Mouse (Mus musculus): ENCODE results near the gene Grap2. TPM values are rescaled to one million over a fixed set of nuclear protein-coding genes. Genes with fewer than 3 reads are reported as not detected.

Gene Grap2
- polyA plus RNA-seq, 1 experiment from 2014 or later, result 0.09 TPM

GRCm38 (mm10) chr15:80556021-80556420 lies 16.4 kb upstream of the Grap2 start:
- Histone ChIP-seq H3K27ac (replicated peaks) (no peak overlapping the region), H3K4me3 (no peak overlapping the region), H3K36me3 (no peaks in the 10 kb centered on the region), H3K9me3 (no peaks in the 10 kb centered on the region), H3K4me2 (replicated peaks) (no peak overlapping the region), H3K9ac (replicated peaks) (no peak overlapping the region), H3K4me1 (no peaks in the 10 kb centered on the region), H3K27me3 (no peaks in the 10 kb centered on the region)
- 82% methylated on average over 2 of the region's 2 CpGs for WGBS
- ATAC-seq (replicated peaks), result no peak

- Histone ChIP-seq H3K9ac (replicated peaks) (no peak overlapping the region), H3K27me3 (no peaks in the 10 kb centered on the region), H3K27ac (replicated peaks) (no peak overlapping the region), H3K9me3 (no peaks in the 10 kb centered on the region), H3K4me2 (replicated peaks) (no peak overlapping the region), H3K36me3 (no peaks in the 10 kb centered on the region), H3K4me1 (no peaks in the 10 kb centered on the region), H3K4me3 (no peak overlapping the region)
- no peak for ATAC-seq (replicated peaks)
- 76% methylated on average over 4 of the region's 4 CpGs for WGBS
Observed at GRCm38 (mm10) chr15:80557745-80558144, 14.6 kb upstream of the Grap2 start.

GRCm38 (mm10) chr15:80559534-80559933 lies 12.9 kb upstream of the Grap2 start:
- no peak for ATAC-seq (replicated peaks)
- H3K27ac ChIP-seq (replicated peaks), result no peak overlapping the region
- WGBS, result 76% methylated on average over 12 of the region's 12 CpGs

GRCm38 (mm10) chr15:80559978-80560377 lies 12.4 kb upstream of the Grap2 start:
- Histone ChIP-seq H3K27me3 (no peaks in the 10 kb centered on the region), H3K4me2 (replicated peaks) (no peak overlapping the region), H3K36me3 (no peaks in the 10 kb centered on the region), H3K9me3 (no peaks in the 10 kb centered on the region), H3K4me1 (no peaks in the 10 kb centered on the region), H3K4me3 (no peak overlapping the region), H3K9ac (replicated peaks) (no peak overlapping the region), H3K27ac (replicated peaks) (no peak overlapping the region)
- WGBS, result 77% methylated on average over 14 of the region's 14 CpGs
- ATAC-seq (replicated peaks), result no peak

More at GRCm38 (mm10) chr15:80559534-80559933, 12.9 kb upstream of the Grap2 start:
- H3K4me2 ChIP-seq (replicated peaks), result no peak overlapping the region
- no peaks in the 10 kb centered on the region for H3K27me3 ChIP-seq
- no peak overlapping the region for H3K9ac ChIP-seq (replicated peaks)
- no peaks in the 10 kb centered on the region for H3K4me1 ChIP-seq
- H3K9me3 ChIP-seq, result no peaks in the 10 kb centered on the region
- H3K4me3 ChIP-seq, result no peak overlapping the region
- no peaks in the 10 kb centered on the region for H3K36me3 ChIP-seq

GRCm38 (mm10) chr15:80560646-80561580 lies 11.5 kb upstream of the Grap2 start:
- no peaks in the 10 kb centered on the region for H3K36me3 ChIP-seq
- no peak overlapping the region for H3K9ac ChIP-seq (replicated peaks)
- WGBS, result 55% methylated on average over 15 of the region's 15 CpGs
- no peak overlapping the region for H3K4me2 ChIP-seq (replicated peaks)
- no peaks in the 10 kb centered on the region for H3K9me3 ChIP-seq
- no peaks in the 10 kb centered on the region for H3K4me1 ChIP-seq
- no peaks in the 10 kb centered on the region for H3K27me3 ChIP-seq
- ATAC-seq (replicated peaks), result no peak
- H3K27ac ChIP-seq (replicated peaks), result no peak overlapping the region
- H3K4me3 ChIP-seq, result no peak overlapping the region

GRCm38 (mm10) chr15:80562446-80562845 lies 9.9 kb upstream of the Grap2 start:
- H3K9ac ChIP-seq (replicated peaks), result no peak overlapping the region
- ATAC-seq (replicated peaks), result no peak
- no peaks in the 10 kb centered on the region for H3K27me3 ChIP-seq
- no peak overlapping the region for H3K4me3 ChIP-seq
- H3K4me1 ChIP-seq, result no peaks in the 10 kb centered on the region
- no peak overlapping the region for H3K4me2 ChIP-seq (replicated peaks)
- WGBS, result 77% methylated on average over 3 of the region's 3 CpGs
- H3K36me3 ChIP-seq, result no peaks in the 10 kb centered on the region
- H3K27ac ChIP-seq (replicated peaks), result no peak overlapping the region
- no peaks in the 10 kb centered on the region for H3K9me3 ChIP-seq

- no peaks in the 10 kb centered on the region for H3K36me3 ChIP-seq
- H3K9ac ChIP-seq (replicated peaks), result no peak overlapping the region
- H3K4me3 ChIP-seq, result no peak overlapping the region
- H3K27me3 ChIP-seq, result no peaks in the 10 kb centered on the region
- H3K4me1 ChIP-seq, result no peaks in the 10 kb centered on the region
- H3K9me3 ChIP-seq, result no peaks in the 10 kb centered on the region
- no peak overlapping the region for H3K4me2 ChIP-seq (replicated peaks)
- no peak overlapping the region for H3K27ac ChIP-seq (replicated peaks)
- ATAC-seq (replicated peaks), result no peak
- WGBS, result 91% methylated on average over 6 of the region's 6 CpGs
Observed at GRCm38 (mm10) chr15:80563634-80564208, 8.7 kb upstream of the Grap2 start.

GRCm38 (mm10) chr15:80565106-80565665 lies 7.2 kb upstream of the Grap2 start, which contains the start of gene Enthd1:
Gene Enthd1 (minus strand): TSS chr15:80565156.
- 77% methylated on average over 19 of the region's 19 CpGs for WGBS
- Histone ChIP-seq H3K9ac (replicated peaks) (no peak within 1 kb of the TSS), H3K9me3 (no peaks in the 10 kb centered on the region), H3K4me1 (no peaks in the 10 kb centered on the region), H3K4me2 (replicated peaks) (no peak within 1 kb of the TSS), H3K36me3 (no peaks in the 10 kb centered on the region), H3K27ac (replicated peaks) (no peak within 1 kb of the TSS), H3K27me3 (no peaks in the 10 kb centered on the region), H3K4me3 (no peak within 1 kb of the TSS)
- no peak for ATAC-seq (replicated peaks)

- Histone ChIP-seq H3K27me3 (no peaks in the 10 kb centered on the region), H3K9me3 (no peaks in the 10 kb centered on the region), H3K4me1 (no peaks in the 10 kb centered on the region), H3K4me3 (no peak overlapping the region), H3K9ac (replicated peaks) (no peak overlapping the region), H3K27ac (replicated peaks) (no peak overlapping the region), H3K4me2 (replicated peaks) (no peak overlapping the region), H3K36me3 (no peaks in the 10 kb centered on the region)
- 94% methylated on average over 6 of the region's 6 CpGs for WGBS
- no peak for ATAC-seq (replicated peaks)
Observed at GRCm38 (mm10) chr15:80566696-80567095, 5.7 kb upstream of the Grap2 start.

GRCm38 (mm10) chr15:80567139-80567538 lies 5.3 kb upstream of the Grap2 start:
- no peaks in the 10 kb centered on the region for H3K9me3 ChIP-seq
- H3K27ac ChIP-seq (replicated peaks), result no peak overlapping the region
- 90% methylated on average over 3 of the region's 3 CpGs for WGBS
- no peaks in the 10 kb centered on the region for H3K4me1 ChIP-seq
- H3K27me3 ChIP-seq, result no peaks in the 10 kb centered on the region
- H3K4me3 ChIP-seq, result no peak overlapping the region
- H3K36me3 ChIP-seq, result no peaks in the 10 kb centered on the region
- H3K9ac ChIP-seq (replicated peaks), result no peak overlapping the region
- ATAC-seq (replicated peaks), result no peak
- H3K4me2 ChIP-seq (replicated peaks), result no peak overlapping the region

- Histone ChIP-seq H3K4me1 (no peaks in the 10 kb centered on the region), H3K4me3 (no peak overlapping the region), H3K27me3 (no peaks in the 10 kb centered on the region), H3K36me3 (no peaks in the 10 kb centered on the region), H3K9me3 (no peaks in the 10 kb centered on the region), H3K27ac (replicated peaks) (no peak overlapping the region), H3K9ac (replicated peaks) (no peak overlapping the region), H3K4me2 (replicated peaks) (no peak overlapping the region)
- WGBS, result 60% methylated on average over 4 of the region's 4 CpGs
- no peak for ATAC-seq (replicated peaks)
Observed at GRCm38 (mm10) chr15:80567731-80568130, 4.7 kb upstream of the Grap2 start.

GRCm38 (mm10) chr15:80569205-80569604 lies 3.2 kb upstream of the Grap2 start:
- no peaks in the 10 kb centered on the region for H3K9me3 ChIP-seq
- no peaks in the 10 kb centered on the region for H3K27me3 ChIP-seq
- no peak overlapping the region for H3K9ac ChIP-seq (replicated peaks)
- no peak overlapping the region for H3K27ac ChIP-seq (replicated peaks)
- H3K4me1 ChIP-seq, result no peaks in the 10 kb centered on the region
- no peak overlapping the region for H3K4me3 ChIP-seq
- 87% methylated on average over 7 of the region's 7 CpGs for WGBS
- H3K4me2 ChIP-seq (replicated peaks), result no peak overlapping the region
- no peaks in the 10 kb centered on the region for H3K36me3 ChIP-seq
- ATAC-seq (replicated peaks), result no peak
